Mouse (Mus musculus): Measurements from ENCODE around the gene AC141477.1.

Gene AC141477.1

GRCm38 (mm10) chr10:76440281-76440680, at the start of gene AC141477.1:
TSS of gene AC141477.1 (minus strand) at chr10:76440444.
- no peaks in the 10 kb centered on the region for H3K9me3 ChIP-seq (ENCODE audit: low read length)
- peak within 1 kb of the TSS; percentile 96 for H3K4me3 ChIP-seq (replicated peaks; ENCODE audit: low read length)
- peaks cover 71% of the 10 kb centered on the region for H3K4me1 ChIP-seq (replicated peaks; ENCODE audit: low read depth, low read length)
- H3K36me3 ChIP-seq (ENCODE audit: insufficient read depth, low read length): peaks cover 61% of the 10 kb centered on the region
- no peaks in the 10 kb centered on the region for H3K27me3 ChIP-seq (ENCODE audit: insufficient read depth, low read length)
- TF ChIP-seq POU5F1 (IDR thresholded peaks at IDR 0.05; ENCODE audit: borderline replicate concordance, low read length) (no peak), CTCF (conservative IDR thresholded peaks at IDR 0.05; ENCODE audit: low read length) (no peak), NANOG (IDR thresholded peaks at IDR 0.05; ENCODE audit: borderline replicate concordance, low read length) (no peak)

GRCm38 (mm10) chr10:76489205-76489604, 49.0 kb upstream of the AC141477.1 start:
- peaks cover 96% of the 10 kb centered on the region for H3K36me3 ChIP-seq (ENCODE audit: insufficient read depth, low read length)
- H3K4me3 ChIP-seq (replicated peaks; ENCODE audit: low read length): no peak overlapping the region
- no peaks in the 10 kb centered on the region for H3K27me3 ChIP-seq (ENCODE audit: insufficient read depth, low read length)
- H3K9me3 ChIP-seq (ENCODE audit: low read length): no peaks in the 10 kb centered on the region
- peaks cover 8% of the 10 kb centered on the region for H3K4me1 ChIP-seq (replicated peaks; ENCODE audit: low read depth, low read length)
- TF ChIP-seq POU5F1 (IDR thresholded peaks at IDR 0.05; ENCODE audit: borderline replicate concordance, low read length) (no peak), CTCF (conservative IDR thresholded peaks at IDR 0.05; ENCODE audit: low read length) (no peak), NANOG (IDR thresholded peaks at IDR 0.05; ENCODE audit: borderline replicate concordance, low read length) (no peak)

GRCm38 (mm10) chr10:76488265-76488664, 48.0 kb upstream of the AC141477.1 start:
- Histone ChIP-seq H3K4me3 (replicated peaks; ENCODE audit: low read length) (no peak overlapping the region), H3K36me3 (ENCODE audit: insufficient read depth, low read length) (peaks cover 96% of the 10 kb centered on the region), H3K9me3 (ENCODE audit: low read length) (no peaks in the 10 kb centered on the region), H3K4me1 (replicated peaks; ENCODE audit: low read depth, low read length) (peaks cover 8% of the 10 kb centered on the region), H3K27me3 (ENCODE audit: insufficient read depth, low read length) (no peaks in the 10 kb centered on the region)
- no peak for TF ChIP-seq CTCF (conservative IDR thresholded peaks at IDR 0.05; ENCODE audit: low read length)
- TF ChIP-seq POU5F1 (IDR thresholded peaks at IDR 0.05; ENCODE audit: borderline replicate concordance, low read length): no peak
- TF ChIP-seq NANOG (IDR thresholded peaks at IDR 0.05; ENCODE audit: borderline replicate concordance, low read length): no peak

- no peaks in the 10 kb centered on the region for H3K27me3 ChIP-seq (ENCODE audit: insufficient read depth, low read length)
- H3K4me1 ChIP-seq (replicated peaks; ENCODE audit: low read depth, low read length): peaks cover 16% of the 10 kb centered on the region
- peaks cover 99% of the 10 kb centered on the region for H3K36me3 ChIP-seq (ENCODE audit: insufficient read depth, low read length)
- H3K9me3 ChIP-seq (ENCODE audit: low read length): no peaks in the 10 kb centered on the region
- no peak overlapping the region for H3K4me3 ChIP-seq (replicated peaks; ENCODE audit: low read length)
- no peak for TF ChIP-seq POU5F1 (IDR thresholded peaks at IDR 0.05; ENCODE audit: borderline replicate concordance, low read length)
- TF ChIP-seq CTCF (conservative IDR thresholded peaks at IDR 0.05; ENCODE audit: low read length): no peak
- no peak for TF ChIP-seq NANOG (IDR thresholded peaks at IDR 0.05; ENCODE audit: borderline replicate concordance, low read length)
Observed at GRCm38 (mm10) chr10:76486302-76486701, 46.1 kb upstream of the AC141477.1 start.

GRCm38 (mm10) chr10:76481480-76481879, 41.2 kb upstream of the AC141477.1 start:
- Histone ChIP-seq H3K36me3 (ENCODE audit: insufficient read depth, low read length) (peaks cover 97% of the 10 kb centered on the region), H3K27me3 (ENCODE audit: insufficient read depth, low read length) (no peaks in the 10 kb centered on the region), H3K9me3 (ENCODE audit: low read length) (no peaks in the 10 kb centered on the region), H3K4me1 (replicated peaks; ENCODE audit: low read depth, low read length) (peaks cover 18% of the 10 kb centered on the region), H3K4me3 (replicated peaks; ENCODE audit: low read length) (peak overlapping the region; percentile 67)
- TF ChIP-seq POU5F1 (IDR thresholded peaks at IDR 0.05; ENCODE audit: borderline replicate concordance, low read length) (no peak), CTCF (conservative IDR thresholded peaks at IDR 0.05; ENCODE audit: low read length) (no peak), NANOG (IDR thresholded peaks at IDR 0.05; ENCODE audit: borderline replicate concordance, low read length) (no peak)

- Histone ChIP-seq H3K4me1 (replicated peaks; ENCODE audit: low read depth, low read length) (peaks cover 18% of the 10 kb centered on the region), H3K27me3 (ENCODE audit: insufficient read depth, low read length) (no peaks in the 10 kb centered on the region), H3K36me3 (ENCODE audit: insufficient read depth, low read length) (peaks cover 97% of the 10 kb centered on the region), H3K9me3 (ENCODE audit: low read length) (no peaks in the 10 kb centered on the region), H3K4me3 (replicated peaks; ENCODE audit: low read length) (peak overlapping the region; percentile 67)
- TF ChIP-seq NANOG (IDR thresholded peaks at IDR 0.05; ENCODE audit: borderline replicate concordance, low read length) (no peak), CTCF (conservative IDR thresholded peaks at IDR 0.05; ENCODE audit: low read length) (no peak), POU5F1 (IDR thresholded peaks at IDR 0.05; ENCODE audit: borderline replicate concordance, low read length) (no peak)
Observed at GRCm38 (mm10) chr10:76480851-76481250, 40.6 kb upstream of the AC141477.1 start.

- Histone ChIP-seq H3K36me3 (ENCODE audit: insufficient read depth, low read length) (peaks cover 84% of the 10 kb centered on the region), H3K4me3 (replicated peaks; ENCODE audit: low read length) (no peak overlapping the region), H3K4me1 (replicated peaks; ENCODE audit: low read depth, low read length) (peaks cover 30% of the 10 kb centered on the region), H3K9me3 (ENCODE audit: low read length) (no peaks in the 10 kb centered on the region), H3K27me3 (ENCODE audit: insufficient read depth, low read length) (no peaks in the 10 kb centered on the region)
- TF ChIP-seq CTCF (conservative IDR thresholded peaks at IDR 0.05; ENCODE audit: low read length) (no peak), POU5F1 (IDR thresholded peaks at IDR 0.05; ENCODE audit: borderline replicate concordance, low read length) (no peak), NANOG (IDR thresholded peaks at IDR 0.05; ENCODE audit: borderline replicate concordance, low read length) (no peak)
Observed at GRCm38 (mm10) chr10:76473759-76474158, 33.5 kb upstream of the AC141477.1 start.

GRCm38 (mm10) chr10:76468203-76469162, 28.2 kb upstream of the AC141477.1 start, which contains the start of the genes Mcm3ap and Ybey:
TSS of gene Mcm3ap (plus strand) at chr10:76468927.
TSS of gene Ybey (minus strand) at chr10:76469114.
- no peaks in the 10 kb centered on the region for H3K27me3 ChIP-seq (ENCODE audit: insufficient read depth, low read length)
- H3K4me3 ChIP-seq (replicated peaks; ENCODE audit: low read length): peak within 1 kb of the TSS; percentile 93
- TF ChIP-seq NANOG (IDR thresholded peaks at IDR 0.05; ENCODE audit: borderline replicate concordance, low read length): no peak
- no peak for TF ChIP-seq POU5F1 (IDR thresholded peaks at IDR 0.05; ENCODE audit: borderline replicate concordance, low read length)
- no peak for TF ChIP-seq CTCF (conservative IDR thresholded peaks at IDR 0.05; ENCODE audit: low read length)
- H3K36me3 ChIP-seq (ENCODE audit: insufficient read depth, low read length): peaks cover 59% of the 10 kb centered on the region
- H3K4me1 ChIP-seq (replicated peaks; ENCODE audit: low read depth, low read length): peaks cover 46% of the 10 kb centered on the region
- H3K9me3 ChIP-seq (ENCODE audit: low read length): no peaks in the 10 kb centered on the region

Measured in E14TG2a.4 (cell line).